Mouse (Mus musculus) limb, embryonic 10.5 days (tissue): ENCODE results near the gene 4930407I10Rik. TPM values are rescaled to one million over a fixed set of nuclear protein-coding genes. Genes with fewer than 3 reads are reported as not detected.

Source experiments
- DNase-seq: peaks from one replicate; pipeline ENCODE4 v3.0.0-alpha.2; 2017; ENCODE audit warnings: low spot score
- H3K27ac ChIP-seq: fragments of 300-500 bp; sonication (generic); 2 replicates; pipeline ENCODE4 v1.5.1; 2016; ENCODE audit warnings: mild to moderate bottlenecking
- H3K27me3 ChIP-seq: fragments of 300-500 bp; sonication (generic); 2 replicates; pipeline ENCODE4 v1.6.1; 2016; ENCODE audit warnings: low read depth, mild to moderate bottlenecking; ENCODE audit not compliant: poor library complexity, severe bottlenecking
- H3K36me3 ChIP-seq: fragments of 300-500 bp; sonication (generic); 2 replicates; pipeline ENCODE4 v1.6.1; 2016; ENCODE audit warnings: mild to moderate bottlenecking, moderate library complexity
- H3K4me1 ChIP-seq: fragments of 300-500 bp; sonication (generic); 2 replicates; pipeline ENCODE4 v1.6.1; 2016
- H3K4me3 ChIP-seq: fragments of 300-500 bp; sonication (generic); 2 replicates; pipeline ENCODE4 v1.5.1; 2016; ENCODE audit warnings: mild to moderate bottlenecking, moderate library complexity
- H3K9me3 ChIP-seq: fragments of 300-500 bp; sonication (generic); replicated peaks from 2 replicates; pipeline ENCODE4 v1.6.1; 2016; ENCODE audit warnings: mild to moderate bottlenecking
- WGBS: fragments of 180-500 bp; shearing (Covaris S2); methylation state at CpG from one replicate; pipeline ENCODE4 v1.1.7; 2016; 5-methylcytosine and 5-hydroxymethylcytosine counted together
- polyA plus RNA-seq: library from polyadenylated mRNA; unstranded; fragments of >200 nt; fragmentation: Nextera tagmentation; extraction: Ambion mirVana; gene quantifications from 2 replicates; pipeline ENCODE4 v1.2.1, GENCODE M21; 2016

4930407I10Rik gene
- polyA plus RNA-seq, 1 experiment from 2014 or later = not detected

GRCm38 (mm10) chr15:82032386-82032785, 26.6 kb upstream of the 4930407I10Rik start:
- Histone ChIP-seq H3K9me3 (no peaks in the 10 kb centered on the region), H3K4me1 (no peaks in the 10 kb centered on the region), H3K4me3 (no peak overlapping the region), H3K27me3 (no peaks in the 10 kb centered on the region), H3K36me3 (peaks cover 96% of the 10 kb centered on the region), H3K27ac (no peak overlapping the region)
- 87% methylated on average over 7 of the region's 7 CpGs for WGBS
- DNase-seq = no peak

- Histone ChIP-seq H3K27ac (no peak within 1 kb of the TSS), H3K4me3 (no peak within 1 kb of the TSS), H3K27me3 (no peaks in the 10 kb centered on the region), H3K36me3 (peaks cover 96% of the 10 kb centered on the region), H3K4me1 (no peaks in the 10 kb centered on the region), H3K9me3 (no peaks in the 10 kb centered on the region)
- WGBS = 94% methylated on average over 4 of the region's 4 CpGs
- no peak for DNase-seq
These were observed 25.2 kb upstream of the 4930407I10Rik start, which contains the start of gene Desi1 for GRCm38 (mm10) chr15:82033762-82034161. Desi1 (minus strand) TSS chr15:82033862.

- Histone ChIP-seq H3K4me1 (no peaks in the 10 kb centered on the region), H3K9me3 (no peaks in the 10 kb centered on the region), H3K4me3 (no peak overlapping the region), H3K27ac (no peak overlapping the region), H3K36me3 (peaks cover 96% of the 10 kb centered on the region), H3K27me3 (no peaks in the 10 kb centered on the region)
- DNase-seq = no peak
- 88% methylated on average over 12 of the region's 12 CpGs for WGBS
These were observed 22.9 kb upstream of the 4930407I10Rik start for GRCm38 (mm10) chr15:82035904-82036689.

GRCm38 (mm10) chr15:82040650-82041049, 18.3 kb upstream of the 4930407I10Rik start:
- peak; percentile 54 for DNase-seq
- Histone ChIP-seq H3K36me3 (peaks cover 80% of the 10 kb centered on the region), H3K4me1 (peaks cover 3% of the 10 kb centered on the region), H3K4me3 (no peak overlapping the region), H3K9me3 (no peaks in the 10 kb centered on the region), H3K27ac (no peak overlapping the region), H3K27me3 (no peaks in the 10 kb centered on the region)
- 98% methylated on average over 1 of the region's 1 CpGs for WGBS

GRCm38 (mm10) chr15:82044166-82044784, 14.7 kb upstream of the 4930407I10Rik start:
- Histone ChIP-seq H3K9me3 (no peaks in the 10 kb centered on the region), H3K4me1 (peaks cover 15% of the 10 kb centered on the region), H3K27me3 (no peaks in the 10 kb centered on the region), H3K27ac (no peak overlapping the region), H3K4me3 (no peak overlapping the region), H3K36me3 (peaks cover 45% of the 10 kb centered on the region)
- WGBS = 97% methylated on average over 7 of the region's 7 CpGs
- DNase-seq = no peak

- DNase-seq = peak; percentile 37
- WGBS = 5% methylated on average over 26 of the region's 26 CpGs
- Histone ChIP-seq H3K27me3 (no peaks in the 10 kb centered on the region), H3K27ac (peak overlapping the region; percentile 95), H3K4me3 (peak overlapping the region; percentile 100), H3K4me1 (peaks cover 15% of the 10 kb centered on the region), H3K9me3 (no peaks in the 10 kb centered on the region), H3K36me3 (peaks cover 26% of the 10 kb centered on the region)
These were observed 12.6 kb upstream of the 4930407I10Rik start for GRCm38 (mm10) chr15:82046246-82046891.

- Histone ChIP-seq H3K4me1 (peaks cover 15% of the 10 kb centered on the region), H3K36me3 (peaks cover 24% of the 10 kb centered on the region), H3K4me3 (peak within 1 kb of the TSS; percentile 100), H3K27ac (peak within 1 kb of the TSS; percentile 95), H3K27me3 (no peaks in the 10 kb centered on the region), H3K9me3 (no peaks in the 10 kb centered on the region)
- WGBS = under 1% methylated on average over 74 of the region's 74 CpGs
- DNase-seq = peak; percentile 96
These were observed 11.7 kb upstream of the 4930407I10Rik start, which contains the start of gene Snu13 for GRCm38 (mm10) chr15:82047080-82047883. Snu13 (minus strand) TSS chr15:82047598.

- Histone ChIP-seq H3K36me3 (no peaks in the 10 kb centered on the region), H3K27me3 (no peaks in the 10 kb centered on the region), H3K9me3 (no peaks in the 10 kb centered on the region), H3K4me1 (no peaks in the 10 kb centered on the region), H3K27ac (no peak overlapping the region), H3K4me3 (no peak overlapping the region)
- WGBS = 73% methylated on average over 5 of the region's 5 CpGs
- no peak for DNase-seq
These were observed 6.4 kb upstream of the 4930407I10Rik start for GRCm38 (mm10) chr15:82052544-82052943.

- DNase-seq = no peak
- Histone ChIP-seq H3K4me3 (no peak overlapping the region), H3K36me3 (no peaks in the 10 kb centered on the region), H3K27ac (no peak overlapping the region), H3K9me3 (no peaks in the 10 kb centered on the region), H3K4me1 (peaks cover 10% of the 10 kb centered on the region), H3K27me3 (peaks cover 55% of the 10 kb centered on the region)
- WGBS = 63% methylated on average over 14 of the region's 14 CpGs
These were observed 5.0 kb downstream of the 4930407I10Rik start for GRCm38 (mm10) chr15:82063909-82064308.

GRCm38 (mm10) chr15:82065511-82065910, 6.6 kb downstream of the 4930407I10Rik start:
- Histone ChIP-seq H3K9me3 (no peaks in the 10 kb centered on the region), H3K4me3 (no peak overlapping the region), H3K27ac (no peak overlapping the region), H3K4me1 (peaks cover 17% of the 10 kb centered on the region), H3K36me3 (no peaks in the 10 kb centered on the region), H3K27me3 (peaks cover 71% of the 10 kb centered on the region)
- peak; percentile 76 for DNase-seq
- 19% methylated on average over 7 of the region's 7 CpGs for WGBS

- peak; percentile 43 for DNase-seq
- H3K4me1 ChIP-seq = peaks cover 7% of the 10 kb centered on the region
- no peak within 1 kb of the TSS for H3K27ac ChIP-seq
- H3K27me3 ChIP-seq = peaks cover 60% of the 10 kb centered on the region
- 23% methylated on average over 40 of the region's 40 CpGs for WGBS
- no peaks in the 10 kb centered on the region for H3K9me3 ChIP-seq
- H3K4me3 ChIP-seq = peak within 1 kb of the TSS; percentile 34
- H3K36me3 ChIP-seq = no peaks in the 10 kb centered on the region
These were observed 10.9 kb downstream of the 4930407I10Rik start, which contains the start of gene Mei1 for GRCm38 (mm10) chr15:82069898-82070297. Mei1 (plus strand) TSS chr15:82069996.

GRCm38 (mm10) chr15:82071816-82072469, 13.0 kb downstream of the 4930407I10Rik start:
- Histone ChIP-seq H3K4me3 (no peak overlapping the region), H3K27me3 (peaks cover 50% of the 10 kb centered on the region), H3K9me3 (no peaks in the 10 kb centered on the region), H3K4me1 (peaks cover 7% of the 10 kb centered on the region), H3K36me3 (no peaks in the 10 kb centered on the region), H3K27ac (no peak overlapping the region)
- no peak for DNase-seq
- 89% methylated on average over 26 of the region's 26 CpGs for WGBS
